Mouse (Mus musculus) heart, postnatal 0 days (tissue): ENCODE data around the gene 4930470P17Rik.

Experiments used
- CTCF ChIP-seq: IDR thresholded peaks from 2 replicates; pipeline ENCODE4 v1.5.1; 2016; ENCODE audit warnings: antibody characterized with exemption, control low read depth, low read depth
- EP300 ChIP-seq: IDR thresholded peaks from 2 replicates; pipeline ENCODE4 v1.6.1; 2016; ENCODE audit warnings: antibody characterized with exemption, low read depth

DNA sequence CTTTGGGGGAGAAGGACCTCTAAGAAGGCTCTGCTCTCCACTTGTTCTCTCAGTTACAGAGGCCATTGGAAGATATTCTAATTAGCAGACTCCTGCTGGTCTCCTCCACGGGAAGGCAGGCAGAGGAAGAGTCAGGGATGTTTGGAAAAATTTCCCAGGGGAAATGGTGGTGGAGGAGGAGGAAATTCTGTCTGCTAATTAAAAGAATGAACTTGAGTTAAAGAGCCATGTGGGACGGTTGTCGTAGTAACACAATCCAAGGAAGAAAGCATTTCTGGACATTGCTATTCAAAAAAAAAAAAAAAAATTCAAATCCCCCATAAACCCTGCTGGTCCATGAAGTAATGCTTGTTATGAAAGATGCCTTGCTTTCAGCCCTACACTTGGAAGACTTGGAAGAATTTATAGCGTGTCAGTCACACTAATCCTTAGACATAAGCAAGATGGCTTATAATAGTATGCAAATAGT, 40.6 kb upstream of the 4930470P17Rik start:
- TF ChIP-seq CTCF = no peak
- TF ChIP-seq EP300 = no peak
